Mouse (Mus musculus) liver, embryonic 11.5 days (tissue): ENCODE measurements at regions not wholly inside any gene's neighbourhood (a gene's known extent, or its start where the extent isn't known, plus 50 kb on each side); places are given as distances from the start of the nearest gene placed in this dataset.

ENCODE experiments used
- ATAC-seq: fragments of 200-750 bp; cut with Nextera tagmentation; replicated peaks from 2 replicates; pipeline ENCODE4 v1.8.0; 2017; ENCODE audit warnings: moderate number of reproducible peaks, mild to moderate bottlenecking, moderate TSS enrichment, moderate library complexity; ENCODE audit not compliant: low FRiP score
- DNase-seq: peaks from one replicate; pipeline ENCODE4 v3.0.0-alpha.2; 2017; ENCODE audit warnings: low spot score
- H3K27ac ChIP-seq: fragments of 300-500 bp; sonication (generic); 2 replicates; pipeline ENCODE4 v1.5.1; 2014; ENCODE audit warnings: mild to moderate bottlenecking, low read depth, low read length, control low read depth
- H3K27me3 ChIP-seq: fragments of 300-500 bp; sonication (generic); replicated peaks from 2 replicates; pipeline ENCODE4 v1.6.1; 2014; ENCODE audit warnings: low read length, mixed read lengths; ENCODE audit not compliant: control insufficient read depth, insufficient read depth
- H3K36me3 ChIP-seq: fragments of 300-500 bp; sonication (generic); 2 replicates; pipeline ENCODE4 v1.6.1; 2014; ENCODE audit warnings: mild to moderate bottlenecking, low read length, moderate library complexity, mixed read lengths; ENCODE audit not compliant: control insufficient read depth, insufficient read depth
- H3K4me1 ChIP-seq: fragments of 300-500 bp; sonication (generic); replicated peaks from 2 replicates; pipeline ENCODE4 v1.6.1; 2014; ENCODE audit warnings: low read length, mixed read lengths; ENCODE audit not compliant: control insufficient read depth, insufficient read depth
- H3K4me2 ChIP-seq: fragments of 300-500 bp; sonication (generic); 2 replicates; pipeline ENCODE4 v1.6.1; 2014; ENCODE audit warnings: mild to moderate bottlenecking, control low read depth, moderate library complexity
- H3K4me3 ChIP-seq: fragments of 300-500 bp; sonication (generic); 2 replicates; pipeline ENCODE4 v1.5.1; 2014; ENCODE audit warnings: low read depth, low read length, control low read depth
- H3K9ac ChIP-seq: fragments of 300-500 bp; sonication (generic); 2 replicates; pipeline ENCODE4 v1.6.1; 2014; ENCODE audit warnings: low read depth, low read length, control low read depth
- H3K9me3 ChIP-seq: fragments of 300-500 bp; sonication (generic); 2 replicates; pipeline ENCODE4 v1.6.1; 2016; ENCODE audit warnings: low read length, inconsistent platforms, mixed read lengths; ENCODE audit not compliant: control insufficient read depth
- WGBS: fragments of 180-500 bp; shearing (Covaris S2); extraction: QIAGEN DNeasy Blood & Tissue Kit; methylation state at CpG from one replicate; pipeline ENCODE4 v1.1.7; 2014; 5-methylcytosine and 5-hydroxymethylcytosine counted together

GRCm38 (mm10) chr10:45888835-45889234 is 311.2 kb downstream of the Hace1 start:
- DNase-seq: no peak
- no peak overlapping the region for H3K9ac ChIP-seq
- H3K4me3 ChIP-seq: no peak overlapping the region
- WGBS: 74% methylated on average over 4 of the region's 4 CpGs
- no peaks in the 10 kb centered on the region for H3K9me3 ChIP-seq
- no peaks in the 10 kb centered on the region for H3K27me3 ChIP-seq
- H3K4me2 ChIP-seq: no peak overlapping the region
- no peak overlapping the region for H3K27ac ChIP-seq
- H3K4me1 ChIP-seq: no peaks in the 10 kb centered on the region
- no peaks in the 10 kb centered on the region for H3K36me3 ChIP-seq
- ATAC-seq: no peak

DNA sequence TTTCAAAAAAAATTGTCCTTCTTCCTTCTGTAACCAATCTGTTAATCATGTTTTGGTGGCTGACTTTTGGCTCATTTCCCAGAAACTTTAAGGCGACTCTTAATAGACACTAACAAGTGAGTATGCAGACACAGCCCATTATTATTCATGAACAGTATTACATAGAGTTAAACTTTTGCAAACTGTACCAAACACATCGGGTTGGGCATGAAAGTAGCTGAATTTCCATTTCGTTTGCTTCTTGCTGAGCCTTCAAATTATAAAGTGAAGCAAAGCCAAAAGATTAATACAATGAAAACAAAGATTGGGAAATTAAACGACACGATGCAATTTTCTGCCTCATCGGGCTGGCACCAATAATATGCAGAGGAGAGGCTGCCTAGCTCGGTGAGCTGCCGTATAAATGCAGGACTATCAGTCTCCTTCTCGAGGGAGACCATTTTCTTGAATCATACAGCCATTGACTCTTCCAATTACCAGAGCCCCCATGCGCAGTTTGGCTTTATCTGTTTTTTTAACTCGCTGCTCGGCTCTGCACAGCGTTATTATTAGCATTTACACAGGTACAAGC is 311.8 kb downstream of the Hace1 start:
- no peak overlapping the region for H3K4me3 ChIP-seq
- H3K4me1 ChIP-seq: no peaks in the 10 kb centered on the region
- 82% methylated on average over 13 of the region's 13 CpGs for WGBS
- H3K4me2 ChIP-seq: no peak overlapping the region
- H3K36me3 ChIP-seq: no peaks in the 10 kb centered on the region
- no peaks in the 10 kb centered on the region for H3K27me3 ChIP-seq
- ATAC-seq (no peak), DNase-seq (no peak)
- no peak overlapping the region for H3K9ac ChIP-seq
- no peak overlapping the region for H3K27ac ChIP-seq
- H3K9me3 ChIP-seq: no peaks in the 10 kb centered on the region

- ATAC-seq: no peak
- H3K4me2 ChIP-seq: no peak overlapping the region
- no peaks in the 10 kb centered on the region for H3K9me3 ChIP-seq
- no peaks in the 10 kb centered on the region for H3K4me1 ChIP-seq
- H3K9ac ChIP-seq: no peak overlapping the region
- H3K27ac ChIP-seq: no peak overlapping the region
- 80% methylated on average over 9 of the region's 9 CpGs for WGBS
- no peaks in the 10 kb centered on the region for H3K27me3 ChIP-seq
- DNase-seq: no peak
- no peaks in the 10 kb centered on the region for H3K36me3 ChIP-seq
- H3K4me3 ChIP-seq: no peak overlapping the region
Measured at GRCm38 (mm10) chr10:45890088-45890626, 312.5 kb downstream of the Hace1 start.

- ATAC-seq: no peak
- no peaks in the 10 kb centered on the region for H3K9me3 ChIP-seq
- H3K4me3 ChIP-seq: no peak overlapping the region
- H3K4me1 ChIP-seq: no peaks in the 10 kb centered on the region
- no peaks in the 10 kb centered on the region for H3K36me3 ChIP-seq
- no peak overlapping the region for H3K27ac ChIP-seq
- DNase-seq: no peak
- H3K27me3 ChIP-seq: no peaks in the 10 kb centered on the region
- no peak overlapping the region for H3K9ac ChIP-seq
- WGBS: 88% methylated on average over 2 of the region's 2 CpGs
- H3K4me2 ChIP-seq: no peak overlapping the region
Measured at GRCm38 (mm10) chr10:45892464-45892863, 314.8 kb downstream of the Hace1 start.

DNA sequence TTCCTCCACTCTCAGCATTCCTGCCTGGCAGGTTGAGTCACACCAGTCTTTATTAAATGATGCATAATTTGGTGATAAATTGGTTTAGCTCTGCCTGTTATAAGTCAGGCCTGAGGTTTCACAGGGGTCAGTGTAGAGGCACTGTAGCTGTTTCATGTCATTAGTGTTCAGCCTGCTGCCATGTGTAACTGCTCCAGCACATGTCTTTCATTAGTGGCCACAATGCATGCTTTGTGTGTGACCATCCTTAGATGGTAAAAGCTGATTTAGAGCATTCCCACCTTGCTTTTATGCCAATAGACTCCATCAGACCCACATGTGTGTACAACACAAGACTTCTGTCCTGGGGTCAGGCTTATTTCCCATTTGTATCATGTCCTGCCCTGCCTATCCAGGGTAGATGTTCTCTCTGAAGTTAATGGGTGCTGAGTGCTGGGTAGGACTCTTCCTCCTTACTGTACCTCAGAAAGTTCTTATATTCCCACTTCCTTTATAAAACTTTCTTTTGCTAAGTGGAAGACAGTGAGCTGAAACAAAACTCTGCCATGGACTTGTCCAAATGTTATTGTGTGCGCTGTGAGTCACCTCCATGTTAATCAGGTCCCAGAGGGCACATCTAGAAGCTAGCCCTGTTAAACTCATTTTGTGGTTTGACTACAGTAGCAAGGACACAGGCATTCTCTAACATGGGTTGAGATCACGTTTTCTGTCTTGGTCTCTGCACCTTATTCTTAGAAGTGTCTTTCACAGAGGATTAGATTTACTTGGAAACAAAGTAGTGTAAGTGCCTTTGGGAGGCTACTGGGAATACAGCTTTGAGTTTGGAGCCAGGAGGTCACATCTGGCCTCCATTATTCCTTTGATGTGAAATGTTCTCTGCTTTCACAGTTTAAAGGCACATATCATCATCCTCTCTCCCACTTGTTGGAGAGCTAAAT is 316.5 kb downstream of the Hace1 start:
- DNase-seq (no peak), ATAC-seq (no peak)
- no peak overlapping the region for H3K27ac ChIP-seq
- no peak overlapping the region for H3K4me3 ChIP-seq
- H3K4me2 ChIP-seq: no peak overlapping the region
- H3K36me3 ChIP-seq: no peaks in the 10 kb centered on the region
- H3K9ac ChIP-seq: no peak overlapping the region
- 49% methylated on average over 2 of the region's 2 CpGs for WGBS
- H3K4me1 ChIP-seq: no peaks in the 10 kb centered on the region
- no peaks in the 10 kb centered on the region for H3K9me3 ChIP-seq
- no peaks in the 10 kb centered on the region for H3K27me3 ChIP-seq

DNA sequence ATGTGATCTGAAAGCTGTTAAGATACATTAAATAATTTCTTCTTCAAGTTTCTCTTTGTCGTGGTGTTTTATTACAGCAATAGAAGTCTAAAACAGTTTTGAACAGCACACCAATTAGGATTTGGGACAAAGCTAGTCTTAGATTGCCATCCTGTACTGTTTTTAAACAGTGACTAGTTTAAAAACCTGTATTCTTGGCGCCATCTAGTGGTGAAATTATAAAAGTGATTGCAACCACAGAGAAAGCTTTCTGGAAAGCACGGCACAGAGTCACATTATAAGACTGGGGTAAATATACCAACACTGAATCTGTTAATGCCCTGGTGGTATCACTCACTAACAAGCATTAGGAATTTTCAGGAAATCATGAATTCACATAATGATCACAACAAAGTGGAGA is 339.3 kb downstream of the Hace1 start:
- Histone ChIP-seq H3K4me1 (no peaks in the 10 kb centered on the region), H3K36me3 (no peaks in the 10 kb centered on the region), H3K4me3 (no peak overlapping the region), H3K27me3 (no peaks in the 10 kb centered on the region), H3K9me3 (no peaks in the 10 kb centered on the region), H3K4me2 (no peak overlapping the region), H3K27ac (no peak overlapping the region), H3K9ac (no peak overlapping the region)
- WGBS: 24% methylated on average over 3 of the region's 3 CpGs
- DNase-seq (no peak), ATAC-seq (no peak)

- no peaks in the 10 kb centered on the region for H3K4me1 ChIP-seq
- H3K4me2 ChIP-seq: no peak overlapping the region
- no peak overlapping the region for H3K4me3 ChIP-seq
- H3K27me3 ChIP-seq: no peaks in the 10 kb centered on the region
- no peak overlapping the region for H3K9ac ChIP-seq
- no peak for ATAC-seq
- DNase-seq: no peak
- no peaks in the 10 kb centered on the region for H3K36me3 ChIP-seq
- no peaks in the 10 kb centered on the region for H3K9me3 ChIP-seq
- no peak overlapping the region for H3K27ac ChIP-seq
- 38% methylated on average over 1 of the region's 1 CpGs for WGBS
Measured at GRCm38 (mm10) chr10:45925746-45926145, 348.1 kb downstream of the Hace1 start.

DNA sequence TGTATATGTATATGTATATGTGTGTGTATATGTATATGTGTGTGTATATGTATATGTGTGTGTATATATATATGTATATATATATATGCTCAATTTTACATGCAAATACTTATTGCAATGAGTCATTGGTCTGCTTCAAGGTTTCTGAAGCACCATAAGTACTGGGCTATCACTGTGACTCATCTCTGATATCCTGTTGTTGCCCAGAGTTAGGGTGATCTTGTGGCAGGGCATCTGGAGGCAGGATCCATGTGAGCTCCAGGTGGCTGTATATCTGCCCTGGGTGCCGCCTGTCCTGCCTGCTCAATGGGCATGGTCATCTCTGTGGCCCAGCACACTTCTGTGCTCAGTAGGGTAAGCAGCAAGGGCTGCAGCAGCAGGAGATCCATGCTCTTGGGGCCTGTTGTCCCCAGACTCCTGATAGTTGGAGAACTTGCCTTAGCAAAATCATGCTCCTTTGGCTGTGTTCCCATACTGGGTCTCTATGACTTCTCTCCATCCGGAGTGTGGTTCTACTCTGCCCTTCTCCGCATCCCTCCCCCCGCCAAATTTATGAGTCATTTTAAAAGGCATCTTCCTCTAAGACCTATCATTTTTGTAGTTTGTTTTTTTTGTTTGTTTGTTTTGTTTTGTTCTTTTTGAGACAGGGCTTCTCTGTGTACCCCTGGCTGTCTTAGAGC is 356.1 kb downstream of the Hace1 start:
- Histone ChIP-seq H3K27ac (no peak overlapping the region), H3K36me3 (no peaks in the 10 kb centered on the region), H3K4me2 (no peak overlapping the region), H3K27me3 (no peaks in the 10 kb centered on the region), H3K9me3 (no peaks in the 10 kb centered on the region), H3K4me3 (no peak overlapping the region), H3K4me1 (no peaks in the 10 kb centered on the region), H3K9ac (no peak overlapping the region)
- no peak for DNase-seq
- no peak for ATAC-seq
- 88% methylated on average over 4 of the region's 4 CpGs for WGBS
